Mouse (Mus musculus): ENCODE data around the gene Srgap2.

Gene Srgap2

GRCm38 (mm10) chr1:131473631-131474118 is 53.5 kb downstream of the Srgap2 start:
- no peak for DNase-seq (ENCODE audit: low read depth)

GRCm38 (mm10) chr1:131470597-131470996 is 56.6 kb downstream of the Srgap2 start:
- DNase-seq (ENCODE audit: low read depth) = no peak

- no peak for DNase-seq (ENCODE audit: low read depth)
Observed at GRCm38 (mm10) chr1:131465855-131466254, 61.3 kb downstream of the Srgap2 start.

GRCm38 (mm10) chr1:131463953-131464627 is 63.1 kb downstream of the Srgap2 start:
- no peak for DNase-seq (ENCODE audit: low read depth)

GRCm38 (mm10) chr1:131462541-131463067 is 64.5 kb downstream of the Srgap2 start:
- no peak for DNase-seq (ENCODE audit: low read depth)

- DNase-seq (ENCODE audit: low read depth) = no peak
Observed at GRCm38 (mm10) chr1:131460914-131461530, 66.1 kb downstream of the Srgap2 start.

- DNase-seq (ENCODE audit: low read depth) = no peak
Observed at GRCm38 (mm10) chr1:131455355-131455890, 71.7 kb downstream of the Srgap2 start.

- no peak for DNase-seq (ENCODE audit: low read depth)
Observed at GRCm38 (mm10) chr1:131454386-131454785, 72.8 kb downstream of the Srgap2 start.

GRCm38 (mm10) chr1:131453335-131453734 is 73.8 kb downstream of the Srgap2 start:
- DNase-seq (ENCODE audit: low read depth) = no peak

GRCm38 (mm10) chr1:131448373-131448772 is 78.8 kb downstream of the Srgap2 start:
- DNase-seq (ENCODE audit: low read depth) = no peak

GRCm38 (mm10) chr1:131447333-131447732 is 79.8 kb downstream of the Srgap2 start:
- no peak for DNase-seq (ENCODE audit: low read depth)

- DNase-seq (ENCODE audit: low read depth) = no peak
Observed at GRCm38 (mm10) chr1:131446577-131446976, 80.6 kb downstream of the Srgap2 start.

GRCm38 (mm10) chr1:131438556-131438955 is 88.6 kb downstream of the Srgap2 start:
- DNase-seq (ENCODE audit: low read depth) = no peak

GRCm38 (mm10) chr1:131437975-131438374 is 89.2 kb downstream of the Srgap2 start:
- DNase-seq (ENCODE audit: low read depth) = no peak

GRCm38 (mm10) chr1:131436609-131437008 is 90.5 kb downstream of the Srgap2 start:
- no peak for DNase-seq (ENCODE audit: low read depth)

GRCm38 (mm10) chr1:131431456-131432246 is 95.5 kb downstream of the Srgap2 start:
- DNase-seq (ENCODE audit: low read depth) = no peak

- DNase-seq (ENCODE audit: low read depth) = no peak
Observed at GRCm38 (mm10) chr1:131427140-131427821, 99.9 kb downstream of the Srgap2 start.

GRCm38 (mm10) chr1:131423061-131423460 is 104.1 kb downstream of the Srgap2 start:
- DNase-seq (ENCODE audit: low read depth) = no peak

- DNase-seq (ENCODE audit: low read depth) = no peak
Observed at GRCm38 (mm10) chr1:131421113-131421512, 106.0 kb downstream of the Srgap2 start.

GRCm38 (mm10) chr1:131420660-131421059 is 106.5 kb downstream of the Srgap2 start:
- DNase-seq (ENCODE audit: low read depth) = no peak

- no peak for DNase-seq (ENCODE audit: low read depth)
Observed at GRCm38 (mm10) chr1:131419307-131419706, 107.8 kb downstream of the Srgap2 start.
